Mouse (Mus musculus): Measurements from ENCODE around the gene Tmem235.

- TF ChIP-seq USF1 (IDR thresholded peaks at IDR 0.05; ENCODE audit: low read depth) (no peak), POLR2A (IDR thresholded peaks at IDR 0.05; ENCODE audit: insufficient read length, low read depth) (no peak), MAX (IDR thresholded peaks at IDR 0.05; ENCODE audit: low read depth) (no peak), CEBPB (IDR thresholded peaks at IDR 0.05; ENCODE audit: insufficient read depth, poor library complexity, severe bottlenecking) (no peak), TCF12 (IDR thresholded peaks at IDR 0.05; ENCODE audit: insufficient read depth, poor library complexity, severe bottlenecking) (no peak), SRF (IDR thresholded peaks at IDR 0.05; ENCODE audit: control insufficient read depth, insufficient read length, low read depth) (no peak), REST (IDR thresholded peaks at IDR 0.05; ENCODE audit: insufficient read depth, insufficient read length) (no peak), E2F4 (IDR thresholded peaks at IDR 0.05; ENCODE audit: insufficient read depth) (no peak), MYOD1 (IDR thresholded peaks at IDR 0.05; ENCODE audit: control insufficient read depth in 1 of 3, insufficient read length in 2 of 3, low read depth in 2 of 3) (no peak), POLR2AphosphoS2 (IDR thresholded peaks at IDR 0.05; ENCODE audit: insufficient read length, low read depth) (no peak)
Measured at GRCm38 (mm10) chr11:117886000-117886399, 25.4 kb downstream of the Tmem235 start.

Measured in myocyte (in vitro differentiated cells).